Mouse (Mus musculus) CH12F3 (cell line): ENCODE measurements around the gene Nucb1.
"Not testable (repeated sequence)": the region's sequence is repeated elsewhere in the genome, so short reads cannot be mapped to it uniquely, and the experiment has no call there.

Experiments
- in situ Hi-C: fragments of 300-500 bp; cut with MboI; formaldehyde crosslinking; loops from 2 replicates; pipeline ENCODE4 v1.14.3; 2020; ENCODE audit warnings: low sequenced_read_pairs

The Nucb1 gene

GRCm38 (mm10) chr7:45463987-45464778 is 46.0 kb downstream of the Nucb1 start:
- in situ Hi-C loops = no loop called here

- in situ Hi-C loops = not testable (repeated sequence)
Measured at GRCm38 (mm10) chr7:45462868-45463267, 47.3 kb downstream of the Nucb1 start.

GRCm38 (mm10) chr7:45462325-45462724 is 47.9 kb downstream of the Nucb1 start:
- in situ Hi-C loops = no loop called here

GRCm38 (mm10) chr7:45461781-45462180 is 48.4 kb downstream of the Nucb1 start:
- in situ Hi-C loops = no loop called here

GRCm38 (mm10) chr7:45461326-45461725 is 48.9 kb downstream of the Nucb1 start:
- in situ Hi-C loops = no loop called here

GRCm38 (mm10) chr7:45460860-45461314 is 49.3 kb downstream of the Nucb1 start:
- in situ Hi-C loops = no loop called here

- in situ Hi-C loops = no loop called here
Measured at GRCm38 (mm10) chr7:45460377-45460776, 49.8 kb downstream of the Nucb1 start.

- in situ Hi-C loops = not testable (repeated sequence)
Measured at GRCm38 (mm10) chr7:45459564-45460140, 50.6 kb downstream of the Nucb1 start, which contains the start of gene Ftl1. Gene Ftl1 (minus strand): TSS chr7:45459884.

GRCm38 (mm10) chr7:45458748-45459563 is 51.2 kb downstream of the Nucb1 start:
- in situ Hi-C loops = no loop called here

- in situ Hi-C loops = no loop called here
Measured at GRCm38 (mm10) chr7:45457204-45458060, 52.8 kb downstream of the Nucb1 start.

GRCm38 (mm10) chr7:45456721-45457203 is 53.4 kb downstream of the Nucb1 start:
- in situ Hi-C loops = no loop called here

GRCm38 (mm10) chr7:45455932-45456696 is 54.1 kb downstream of the Nucb1 start:
- in situ Hi-C loops = no loop called here

GRCm38 (mm10) chr7:45454971-45455370 is 55.2 kb downstream of the Nucb1 start:
- in situ Hi-C loops = no loop called here

GRCm38 (mm10) chr7:45451344-45451982 is 58.7 kb downstream of the Nucb1 start:
- in situ Hi-C loops = no loop called here

- in situ Hi-C loops = no loop called here
Measured at GRCm38 (mm10) chr7:45449974-45450373, 60.2 kb downstream of the Nucb1 start.

- in situ Hi-C loops = no loop called here
Measured at GRCm38 (mm10) chr7:45447325-45447990, 62.7 kb downstream of the Nucb1 start.

GRCm38 (mm10) chr7:45446589-45446988 is 63.6 kb downstream of the Nucb1 start:
- in situ Hi-C loops = no loop called here
